Mouse (Mus musculus) hindbrain, postnatal 0 days (tissue): Measurements from ENCODE around the gene Orc1. TPM values are rescaled to one million over a fixed set of nuclear protein-coding genes. Genes with fewer than 3 reads are reported as not detected.

Experiments
- ATAC-seq: fragments of 200-750 bp; cut with Nextera tagmentation; 2 replicates; pipeline ENCODE4 v1.8.0; 2017; ENCODE audit warnings: mild to moderate bottlenecking, moderate TSS enrichment, moderate library complexity
- DNase-seq: peaks from one replicate; pipeline ENCODE4 v3.0.0-alpha.2; 2015; ENCODE audit warnings: low spot score
- H3K27ac ChIP-seq: fragments of 300-500 bp; sonication (generic); 2 replicates; pipeline ENCODE4 v1.5.1; 2014; ENCODE audit warnings: mild to moderate bottlenecking
- H3K27me3 ChIP-seq: fragments of 300-500 bp; sonication (generic); 2 replicates; pipeline ENCODE4 v1.6.1; 2014; ENCODE audit warnings: low read length, mixed read lengths; ENCODE audit not compliant: insufficient read depth
- H3K36me3 ChIP-seq: fragments of 300-500 bp; sonication (generic); 2 replicates; pipeline ENCODE4 v1.6.1; 2014; ENCODE audit warnings: low read length, mixed read lengths; ENCODE audit not compliant: insufficient read depth
- H3K4me1 ChIP-seq: fragments of 300-500 bp; sonication (generic); 2 replicates; pipeline ENCODE4 v1.6.1; 2014; ENCODE audit warnings: antibody characterized with exemption, low read length, mixed read lengths; ENCODE audit not compliant: insufficient read depth
- H3K4me2 ChIP-seq: fragments of 300-500 bp; sonication (generic); 2 replicates; pipeline ENCODE4 v1.6.1; 2014; ENCODE audit warnings: low read depth, mild to moderate bottlenecking, low read length, moderate library complexity, mixed read lengths
- H3K4me3 ChIP-seq: fragments of 300-500 bp; sonication (generic); 2 replicates; pipeline ENCODE4 v1.5.1; 2014; ENCODE audit warnings: low read length
- H3K9ac ChIP-seq: fragments of 300-500 bp; sonication (generic); replicated peaks from 2 replicates; pipeline ENCODE4 v1.6.1; 2014; ENCODE audit warnings: mild to moderate bottlenecking, low read length, moderate library complexity, mixed read lengths
- H3K9me3 ChIP-seq: fragments of 300-500 bp; sonication (generic); 2 replicates; pipeline ENCODE4 v1.6.1; 2016; ENCODE audit warnings: low read length, mixed read lengths
- CTCF ChIP-seq: IDR thresholded peaks from 2 replicates; pipeline ENCODE4 v1.5.1; 2016; ENCODE audit warnings: antibody characterized with exemption, control low read depth, low read depth
- WGBS: fragments of 180-500 bp; shearing (Covaris S2); extraction: QIAGEN DNeasy Blood & Tissue Kit; methylation state at CpG from one replicate; pipeline ENCODE4 v1.1.7; 2014; 5-methylcytosine and 5-hydroxymethylcytosine counted together
- polyA plus RNA-seq: library from polyadenylated mRNA; unstranded; fragments of >200 nt; fragmentation: Nextera tagmentation; extraction: Ambion mirVana; gene quantifications from 2 replicates; pipeline ENCODE4 v1.2.1, GENCODE M21; 2015
- total RNA-seq: library from RNA; depleted of rRNA; stranded (reverse); fragments of >200 nt; gene quantifications from 2 replicates; pipeline ENCODE4 v1.2.3, GENCODE M21; 2014

Gene Orc1
- total and polyA plus RNA-seq, 2 experiments from 2014 or later = 1.8 to 2.7 TPM

DNA sequence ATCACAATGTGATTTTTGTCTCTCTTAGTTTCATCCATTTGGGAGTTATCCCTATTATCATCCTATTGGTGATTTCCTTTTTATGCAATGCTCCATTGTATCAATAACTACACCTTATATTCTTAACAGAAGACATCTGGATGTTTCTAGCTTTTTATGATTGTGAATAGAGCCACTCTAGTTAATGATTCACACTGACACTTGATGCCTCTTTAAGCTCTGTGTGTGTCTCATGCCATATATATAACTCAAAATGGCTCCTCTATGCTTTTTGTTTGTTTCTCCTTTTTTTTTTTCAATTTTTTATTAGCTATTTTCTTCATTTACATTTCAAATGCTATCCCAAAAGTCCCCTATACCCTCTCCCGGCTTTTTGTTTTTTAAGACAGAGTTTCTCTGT is 16.6 kb downstream of the Orc1 start:
- Histone ChIP-seq H3K4me1 (no peaks in the 10 kb centered on the region), H3K9me3 (no peaks in the 10 kb centered on the region), H3K27ac (no peak overlapping the region), H3K9ac (no peak overlapping the region), H3K4me2 (no peak overlapping the region), H3K27me3 (no peaks in the 10 kb centered on the region), H3K36me3 (no peaks in the 10 kb centered on the region), H3K4me3 (no peak overlapping the region)
- no peak for TF ChIP-seq CTCF
- DNase-seq = no peak
- 95% methylated on average over 1 of the region's 1 CpGs for WGBS
- ATAC-seq = no peak

DNA sequence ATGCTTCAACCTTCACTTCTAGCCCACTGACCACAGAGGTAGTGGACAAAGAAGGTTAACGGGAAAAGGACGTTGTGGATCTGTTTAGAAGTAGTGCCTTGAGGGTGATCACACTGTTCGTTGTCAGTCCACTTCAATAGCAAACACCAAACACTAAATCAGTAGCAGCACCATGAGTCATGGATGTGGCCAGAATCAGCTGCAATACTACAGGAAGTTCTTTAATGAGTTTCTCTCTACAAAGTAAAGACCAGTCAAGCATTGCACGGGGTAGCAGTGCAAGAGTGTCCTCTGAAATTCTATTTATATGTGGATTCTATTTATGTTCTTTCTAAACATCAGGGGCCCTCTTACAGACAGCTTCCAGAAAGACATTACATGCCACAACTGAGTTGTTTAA is 19.1 kb downstream of the Orc1 start:
- Histone ChIP-seq H3K36me3 (no peaks in the 10 kb centered on the region), H3K27ac (no peak overlapping the region), H3K27me3 (no peaks in the 10 kb centered on the region), H3K9me3 (no peaks in the 10 kb centered on the region), H3K4me3 (no peak overlapping the region), H3K4me1 (no peaks in the 10 kb centered on the region), H3K9ac (no peak overlapping the region), H3K4me2 (no peak overlapping the region)
- 90% methylated on average over 4 of the region's 4 CpGs for WGBS
- DNase-seq = no peak
- no peak for TF ChIP-seq CTCF
- ATAC-seq = no peak

DNA sequence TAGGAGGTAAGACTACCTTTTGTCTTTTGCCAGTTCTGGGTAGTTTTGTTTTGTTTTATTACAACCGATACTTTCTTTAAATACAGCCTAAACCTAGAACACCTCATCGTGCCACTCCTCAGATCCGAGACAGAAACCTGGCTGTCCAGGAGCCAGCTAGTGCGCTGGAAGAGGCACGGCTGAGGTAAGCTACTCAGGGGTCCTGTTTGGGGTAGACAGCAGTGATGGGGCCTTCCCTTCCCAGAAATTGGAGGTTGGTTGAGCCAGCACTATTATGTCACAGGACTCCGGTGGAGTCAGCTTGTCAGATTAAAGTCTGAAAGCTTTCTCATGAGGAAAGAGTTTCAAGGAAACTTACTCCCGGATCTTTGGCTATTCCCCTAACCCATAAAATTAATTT is 22.6 kb downstream of the Orc1 start:
- no peak for DNase-seq
- H3K36me3 ChIP-seq = no peaks in the 10 kb centered on the region; the same call in 1 of the 2 replicates
- H3K4me2 ChIP-seq = no peak overlapping the region
- H3K27me3 ChIP-seq = no peaks in the 10 kb centered on the region
- H3K9me3 ChIP-seq = no peaks in the 10 kb centered on the region
- no peak for TF ChIP-seq CTCF
- no peak overlapping the region for H3K27ac ChIP-seq
- no peaks in the 10 kb centered on the region for H3K4me1 ChIP-seq
- H3K4me3 ChIP-seq = no peak overlapping the region
- WGBS = 93% methylated on average over 7 of the region's 7 CpGs
- ATAC-seq = no peak
- no peak overlapping the region for H3K9ac ChIP-seq

DNA sequence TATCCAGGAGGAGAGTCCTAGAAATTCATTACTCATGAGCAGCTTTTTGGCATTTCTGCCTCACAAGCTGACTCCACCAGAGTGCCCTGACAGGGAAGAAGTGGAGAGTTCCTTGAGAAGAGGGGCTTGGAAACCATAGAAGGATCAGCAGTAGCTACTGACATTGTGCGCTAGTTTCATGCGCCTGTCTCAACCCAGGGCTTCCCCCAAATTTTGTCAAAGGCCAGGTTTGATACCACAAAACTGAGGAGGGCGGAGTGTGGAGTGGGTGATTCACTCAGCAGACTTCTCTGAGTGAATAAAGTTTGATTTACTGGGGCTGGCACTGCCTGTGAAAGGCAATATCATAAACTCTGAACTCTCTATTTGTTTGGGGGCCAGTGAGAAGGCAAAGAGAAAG is 29.4 kb downstream of the Orc1 start:
- H3K36me3 ChIP-seq = no peaks in the 10 kb centered on the region; the same call in 1 of the 2 replicates
- H3K27ac ChIP-seq = no peak overlapping the region
- 95% methylated on average over 3 of the region's 3 CpGs for WGBS
- no peak overlapping the region for H3K9ac ChIP-seq
- H3K9me3 ChIP-seq = no peaks in the 10 kb centered on the region
- ATAC-seq = no peak
- H3K4me1 ChIP-seq = no peaks in the 10 kb centered on the region
- no peak overlapping the region for H3K4me2 ChIP-seq
- DNase-seq = no peak
- no peak overlapping the region for H3K4me3 ChIP-seq
- H3K27me3 ChIP-seq = no peaks in the 10 kb centered on the region
- no peak for TF ChIP-seq CTCF

DNA sequence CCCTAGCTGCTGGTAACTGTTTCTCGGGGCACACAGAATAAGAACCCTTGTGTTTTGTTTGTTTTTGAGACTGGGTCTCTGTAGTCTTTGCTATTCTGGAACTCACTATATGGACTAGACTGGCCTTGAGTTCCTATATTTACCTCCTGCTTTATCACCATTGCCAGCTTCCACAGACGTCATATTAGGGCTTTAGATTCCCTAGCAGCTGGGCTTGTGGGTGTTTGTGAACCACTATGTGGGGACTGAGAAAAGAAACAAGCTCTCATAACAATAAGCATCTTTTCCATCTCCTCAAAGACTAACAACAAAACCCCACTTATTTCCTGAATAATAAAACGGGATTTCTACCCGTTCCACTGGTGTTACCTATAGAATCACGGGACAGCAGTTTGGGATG is 31.7 kb downstream of the Orc1 start:
- ATAC-seq = no peak
- TF ChIP-seq CTCF = no peak
- DNase-seq = no peak
- Histone ChIP-seq H3K4me2 (no peak overlapping the region), H3K4me3 (no peak overlapping the region), H3K9ac (no peak overlapping the region), H3K27ac (no peak overlapping the region), H3K4me1 (no peaks in the 10 kb centered on the region), H3K9me3 (no peaks in the 10 kb centered on the region), H3K36me3 (no peaks in the 10 kb centered on the region), H3K27me3 (no peaks in the 10 kb centered on the region)
- 91% methylated on average over 5 of the region's 5 CpGs for WGBS

DNA sequence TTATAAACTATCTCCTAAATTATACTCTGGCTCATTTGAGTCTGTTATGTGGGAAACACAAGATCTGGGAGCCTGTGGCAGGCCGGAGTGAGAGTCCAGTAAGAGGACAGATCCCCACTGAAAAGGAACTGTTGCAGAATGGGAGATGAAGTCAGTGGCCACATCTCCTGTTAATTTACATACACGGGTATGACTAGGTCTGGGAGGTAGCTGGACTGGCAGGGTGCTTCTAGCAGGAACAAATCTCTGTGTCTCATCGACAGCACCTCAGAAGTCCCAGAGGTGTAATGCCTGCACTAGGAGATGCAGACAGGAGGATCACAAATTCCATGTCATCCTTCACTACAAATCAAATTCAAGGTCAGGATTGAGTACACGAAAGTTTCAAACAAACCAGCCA is 39.4 kb downstream of the Orc1 start:
- H3K4me1 ChIP-seq = peaks cover 12% of the 10 kb centered on the region; the same call in 1 of the 2 replicates
- H3K4me2 ChIP-seq = peak overlapping the region; percentile 74
- peak overlapping the region; percentile 71 for H3K4me3 ChIP-seq
- H3K9me3 ChIP-seq = no peaks in the 10 kb centered on the region
- no peak for ATAC-seq
- WGBS = 63% methylated on average over 4 of the region's 4 CpGs
- H3K27me3 ChIP-seq = no peaks in the 10 kb centered on the region
- H3K27ac ChIP-seq = 0 out of 2 replicates have a peak overlapping the region, but pooled peaks have one; percentile 94
- H3K36me3 ChIP-seq = 0 out of 2 replicates have a peak, but pooled peaks cover under 1% of the 10 kb centered on the region
- peak overlapping the region; percentile 82; the same call in 1 of the 2 replicates for H3K9ac ChIP-seq
- no peak for DNase-seq
- no peak for TF ChIP-seq CTCF

DNA sequence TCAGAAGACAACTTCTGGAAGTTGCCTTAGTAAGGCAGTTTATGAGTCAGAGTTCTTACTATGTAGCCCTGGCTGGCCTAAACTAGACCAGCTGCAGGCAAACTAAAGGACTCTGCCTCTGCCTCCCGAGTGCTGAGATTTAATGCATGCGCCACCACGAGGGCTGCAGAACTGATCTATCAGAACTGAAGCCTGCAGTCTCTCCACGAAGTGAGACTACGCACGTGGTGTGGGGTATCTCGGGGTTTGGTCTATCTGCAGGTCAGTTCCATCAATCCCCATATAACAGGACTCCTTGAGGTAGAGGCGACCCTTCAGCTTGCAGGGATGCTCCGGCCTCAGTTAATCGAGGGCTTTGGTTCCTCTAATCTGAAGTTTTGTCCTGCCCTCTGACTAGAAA is 39.9 kb downstream of the Orc1 start:
- WGBS = 0% methylated on average over 10 of the region's 10 CpGs
- 0 out of 2 replicates have a peak, but pooled peaks cover 4% of the 10 kb centered on the region for H3K36me3 ChIP-seq
- no peak for TF ChIP-seq CTCF

More for the DNA sequence above, 39.9 kb downstream of the Orc1 start:
- Histone ChIP-seq H3K4me3 (peak overlapping the region; percentile 71), H3K4me1 (peaks cover 12% of the 10 kb centered on the region; the same call in 1 of the 2 replicates), H3K27me3 (no peaks in the 10 kb centered on the region), H3K9ac (peak overlapping the region; percentile 82), H3K4me2 (peak overlapping the region; percentile 74), H3K9me3 (no peaks in the 10 kb centered on the region), H3K27ac (peak overlapping the region; percentile 94)
- peak; percentile 63 for DNase-seq
- peak; percentile 68 for ATAC-seq
